Mouse (Mus musculus) ovary, adult 18-20 months (tissue): ENCODE results near the gene Gm3435.
"Not testable (repeated sequence)": the region's sequence is repeated elsewhere in the genome, so short reads cannot be mapped to it uniquely, and the experiment has no call there.

ENCODE experiments used
- DNase-seq: peaks from one replicate; pipeline ENCODE4 v3.0.0; 2022; ENCODE audit warnings: low spot score, mixed read lengths

The Gm3435 gene

DNA sequence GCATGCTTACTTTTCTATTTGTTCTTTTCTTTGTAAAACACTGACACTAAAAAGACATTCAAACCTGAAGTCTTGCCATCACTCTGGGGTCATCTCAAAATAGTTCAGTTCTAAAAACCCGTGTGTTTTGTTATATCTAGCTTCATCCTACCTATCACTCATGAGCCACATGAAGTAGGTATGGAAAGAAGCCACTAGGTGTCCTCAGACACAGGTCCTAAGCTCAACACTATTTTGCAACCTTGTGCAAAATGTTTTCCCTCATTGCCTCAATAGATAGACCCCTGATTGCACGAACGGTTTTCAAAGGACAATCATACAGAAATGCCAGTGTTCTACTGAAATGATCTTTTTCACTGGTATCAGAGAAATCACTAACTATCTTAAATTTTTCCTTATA is 30.5 kb downstream of the Gm3435 start:
- not testable (repeated sequence) for DNase-seq

GRCm38 (mm10) chr17:15041175-15041729 is 31.3 kb downstream of the Gm3435 start, which contains the start of the genes Ermard, Tcte3 and Gm3448:
TSS of gene Ermard (plus strand) at chr17:15041208.
TSS of gene Tcte3 (minus strand) at chr17:15041488.
TSS of gene Gm3448 (minus strand) at chr17:15041537.
- not testable (repeated sequence) for DNase-seq

DNA sequence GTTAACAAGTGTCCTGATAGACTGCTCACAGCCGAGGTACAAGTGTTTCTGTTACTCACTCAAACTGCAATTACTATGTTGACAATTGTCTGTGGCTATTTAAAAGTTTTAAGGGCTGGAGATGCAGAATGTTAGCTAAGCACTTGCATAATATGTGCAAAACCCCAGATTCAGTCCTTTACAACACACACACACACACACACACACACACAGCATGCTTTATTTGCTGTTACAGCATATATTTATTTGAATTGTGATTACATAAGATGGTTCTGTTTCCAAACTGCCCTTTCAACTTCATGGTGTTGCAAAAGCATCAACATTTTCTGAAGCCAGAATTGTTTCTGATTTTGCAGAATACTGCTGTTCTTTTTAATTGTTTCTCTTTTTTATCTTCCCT is 40.4 kb downstream of the Gm3435 start:
- not testable (repeated sequence) for DNase-seq

DNA sequence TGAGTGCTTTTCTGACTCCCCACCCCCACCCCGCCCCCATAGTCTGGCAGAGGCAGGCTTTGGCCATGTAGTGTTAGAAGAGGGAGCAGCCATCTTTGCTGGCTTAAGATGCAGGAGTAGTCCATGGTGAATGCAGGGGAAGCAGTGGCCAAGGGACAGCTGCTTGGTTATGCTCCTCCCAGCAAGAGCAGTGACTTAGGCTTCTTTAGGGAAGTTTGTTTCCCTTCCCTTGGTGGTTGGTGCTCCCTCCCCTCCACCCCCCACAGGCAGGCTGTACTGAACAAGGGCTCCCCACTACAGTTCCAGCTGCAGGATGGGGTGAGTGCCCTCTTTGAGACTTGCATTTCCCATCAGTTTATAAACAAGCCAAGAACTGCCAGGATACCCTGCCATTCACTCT is 42.8 kb downstream of the Gm3435 start:
- DNase-seq, result not testable (repeated sequence)

DNA sequence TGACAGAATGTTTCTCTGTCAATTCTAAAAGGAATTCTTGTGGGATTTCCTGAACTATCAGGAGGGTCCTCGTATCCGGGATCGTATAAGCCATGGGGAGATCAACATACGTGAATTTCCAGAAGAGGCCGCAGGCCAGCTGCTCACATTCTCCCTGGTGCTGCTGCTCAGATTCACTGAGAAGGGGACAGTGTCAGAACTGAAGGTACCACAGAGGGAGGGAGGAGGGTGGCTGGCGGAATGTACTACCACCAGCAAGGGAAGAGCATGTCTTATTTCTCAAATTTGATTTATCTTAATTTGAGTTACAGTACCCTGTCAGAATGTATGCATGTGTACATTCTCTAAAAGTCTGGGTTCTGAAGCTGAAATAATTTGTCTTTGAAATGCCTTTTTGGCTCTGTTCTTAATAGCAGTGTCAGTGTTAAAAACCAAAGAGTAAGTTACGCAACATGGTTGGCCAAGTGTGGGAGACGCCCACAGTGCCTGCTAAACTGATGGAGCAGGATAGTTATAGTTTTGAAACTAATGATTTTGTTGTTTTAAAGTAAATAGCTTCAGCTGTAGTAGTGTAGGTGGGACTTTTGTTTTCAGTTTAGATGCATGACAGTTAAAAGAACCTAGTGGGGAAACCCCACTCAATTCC is 43.3 kb downstream of the Gm3435 start:
- DNase-seq, result not testable (repeated sequence)

- not testable (repeated sequence) for DNase-seq
Measured at GRCm38 (mm10) chr17:15053829-15054200, 43.8 kb downstream of the Gm3435 start.

DNA sequence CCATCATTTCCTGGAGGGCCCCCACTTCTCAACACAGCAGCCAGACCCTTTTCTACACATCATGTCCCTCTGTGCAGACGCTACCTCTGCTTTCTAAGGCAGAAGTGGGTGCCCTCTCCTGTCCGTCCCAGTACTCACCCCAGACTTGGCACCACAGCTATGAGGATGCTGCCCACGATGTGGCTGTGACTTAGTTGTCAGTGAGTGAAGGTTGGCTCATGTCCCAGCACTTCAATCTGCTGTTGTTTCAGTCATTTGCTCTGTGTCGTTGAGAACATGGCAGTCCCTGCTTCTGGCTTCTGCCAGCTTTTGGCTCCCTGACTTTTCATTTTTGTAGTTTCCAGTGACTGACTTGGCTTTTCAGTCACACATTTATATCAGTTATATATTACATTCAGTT is 45.9 kb downstream of the Gm3435 start:
- DNase-seq, result no peak

DNA sequence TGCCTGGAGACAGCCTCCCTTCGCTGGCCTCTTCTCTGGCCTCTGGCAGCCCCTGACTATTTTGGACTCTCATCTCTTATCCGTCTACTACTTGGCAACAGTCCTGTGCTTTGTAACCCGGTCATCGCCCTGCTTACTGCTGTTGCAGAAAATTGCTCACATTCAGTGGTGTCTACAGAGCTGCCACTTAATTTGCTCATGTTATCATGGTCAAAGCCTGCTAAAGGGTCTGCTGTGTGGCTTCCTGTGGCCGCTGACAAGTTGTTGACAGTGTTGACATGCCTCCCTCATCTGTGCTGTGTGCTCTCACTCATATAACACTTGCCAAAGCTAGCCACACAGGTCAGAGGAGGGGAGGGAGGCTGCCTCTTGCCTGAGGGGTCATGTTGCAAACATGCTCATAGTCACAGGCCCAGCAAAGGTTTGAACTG is 48.2 kb downstream of the Gm3435 start:
- no peak for DNase-seq

DNA sequence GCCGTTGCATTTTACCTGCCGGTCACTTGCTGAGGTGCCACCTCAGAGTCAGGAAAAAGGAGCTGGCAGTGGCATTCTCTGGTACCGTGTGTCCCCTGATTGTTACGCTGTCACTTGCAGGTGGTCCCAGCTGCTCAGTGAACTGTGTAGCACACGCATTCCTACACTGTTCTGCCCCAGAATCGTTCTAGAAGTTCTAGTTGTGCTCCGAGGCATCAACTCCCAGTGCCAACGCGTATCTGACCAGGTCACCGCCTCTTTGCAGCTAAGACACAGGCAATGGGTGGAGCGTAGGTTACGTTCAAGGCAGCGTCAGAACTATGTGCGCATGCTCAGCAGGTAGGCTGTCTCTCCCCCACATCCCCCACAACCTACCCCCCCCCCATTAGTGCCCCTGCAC is 49.7 kb downstream of the Gm3435 start:
- DNase-seq, result no peak

DNA sequence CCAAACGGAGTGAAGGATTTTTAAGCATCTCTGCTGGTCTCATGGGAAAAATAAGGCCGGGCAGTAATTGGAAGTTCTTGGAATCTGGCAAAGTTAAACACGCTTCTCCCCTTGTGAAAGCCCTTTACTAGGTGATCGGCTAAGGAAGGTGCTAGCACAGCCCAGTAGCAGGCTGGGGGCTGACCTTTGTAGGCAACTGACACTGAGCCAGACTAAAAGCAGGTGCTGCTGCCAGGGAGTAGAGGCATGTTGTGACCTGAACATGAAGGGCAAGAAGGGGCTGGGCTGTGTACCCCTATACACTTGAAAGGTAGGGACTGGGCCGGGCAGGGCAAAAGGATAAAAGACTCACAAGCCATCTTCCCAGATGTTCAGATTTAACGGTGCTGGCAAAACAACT is 50.4 kb downstream of the Gm3435 start:
- no peak for DNase-seq

DNA sequence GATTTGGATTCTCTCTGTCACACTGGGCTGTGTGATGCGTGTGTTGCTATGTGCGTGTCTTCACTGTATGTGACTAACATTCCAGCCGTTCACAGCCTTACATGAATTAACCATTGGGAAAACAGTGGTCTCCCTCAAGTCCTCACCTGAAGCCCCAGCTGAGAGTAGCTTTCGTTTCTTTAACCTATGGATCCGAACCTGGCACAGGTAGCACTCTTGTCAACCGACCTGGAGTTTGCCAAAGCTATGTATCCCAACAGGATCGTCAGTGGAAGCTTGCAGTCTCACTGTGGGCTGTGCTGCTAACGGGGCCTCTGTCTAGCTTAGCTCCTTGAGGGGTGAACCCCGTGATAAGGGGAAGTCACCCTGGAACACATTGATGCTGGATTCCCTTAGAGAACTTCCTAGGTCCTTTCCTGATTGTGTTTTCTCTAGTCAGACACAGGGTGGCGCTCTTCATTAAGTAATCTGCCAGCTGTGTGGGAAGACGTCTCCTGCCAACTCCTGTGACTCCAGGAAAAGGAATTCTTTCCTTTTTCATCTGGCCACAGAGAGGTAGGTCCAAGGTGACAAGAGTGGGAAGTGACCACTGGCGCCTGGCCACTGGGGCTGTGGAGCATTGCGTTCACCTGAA is 55.5 kb downstream of the Gm3435 start:
- DNase-seq, result peak; percentile 24

DNA sequence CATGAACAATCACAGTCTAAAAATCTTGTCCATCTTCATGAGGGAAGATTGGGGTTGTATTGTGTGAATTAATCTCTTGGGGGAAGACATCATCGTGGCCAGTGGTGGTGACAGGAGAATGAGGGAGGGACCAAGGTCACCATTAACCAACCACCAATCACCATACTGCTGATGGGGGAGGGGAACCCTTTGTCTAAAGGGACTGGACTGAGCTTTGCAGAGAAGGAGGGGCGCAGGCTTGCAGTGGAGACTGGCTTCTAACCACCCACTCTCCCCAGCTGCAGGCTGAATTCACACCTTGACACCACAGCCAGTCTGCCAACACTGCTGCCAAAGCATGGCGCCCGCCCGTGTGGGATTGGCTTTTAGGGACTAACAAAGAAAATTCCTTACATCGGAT is 56.1 kb downstream of the Gm3435 start:
- no peak for DNase-seq

GRCm38 (mm10) chr17:15066911-15067310 is 56.9 kb downstream of the Gm3435 start:
- DNase-seq, result no peak

DNA sequence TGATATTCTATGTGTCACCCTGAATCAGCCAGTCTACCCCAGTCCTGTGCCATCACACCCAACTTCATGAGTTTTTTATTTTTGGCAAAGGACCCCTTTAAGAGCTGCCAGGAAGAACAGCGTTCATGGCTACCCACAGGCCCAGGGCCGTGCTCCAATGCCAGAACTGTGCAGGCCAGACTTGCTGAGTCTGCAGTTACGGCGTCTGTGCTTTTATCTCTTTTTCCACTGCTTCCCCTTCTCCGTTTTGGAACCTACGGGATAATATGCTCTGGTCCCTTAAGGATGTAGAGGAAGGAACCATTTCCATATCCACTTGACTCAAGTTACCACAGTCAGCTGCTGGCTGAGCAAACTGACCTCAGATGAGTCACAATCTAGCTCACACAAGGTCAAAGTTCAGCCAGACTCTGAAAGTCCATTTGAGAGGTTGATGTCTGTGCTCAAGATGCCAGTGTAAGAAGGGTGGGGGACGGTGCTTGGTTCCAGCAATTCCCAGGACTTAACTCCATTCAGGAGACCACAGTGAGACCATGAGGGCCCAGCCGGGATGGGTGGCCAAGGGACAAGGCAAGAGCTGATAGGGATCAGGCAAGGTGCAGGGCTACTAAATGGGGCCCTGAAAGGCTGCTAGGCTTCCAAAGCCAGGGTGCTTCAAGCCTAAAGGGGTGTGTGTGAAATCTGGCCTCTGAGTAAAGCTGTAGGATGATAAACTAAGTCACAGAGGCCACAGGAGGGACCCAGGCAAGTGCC is 58.2 kb downstream of the Gm3435 start:
- no peak for DNase-seq

DNA sequence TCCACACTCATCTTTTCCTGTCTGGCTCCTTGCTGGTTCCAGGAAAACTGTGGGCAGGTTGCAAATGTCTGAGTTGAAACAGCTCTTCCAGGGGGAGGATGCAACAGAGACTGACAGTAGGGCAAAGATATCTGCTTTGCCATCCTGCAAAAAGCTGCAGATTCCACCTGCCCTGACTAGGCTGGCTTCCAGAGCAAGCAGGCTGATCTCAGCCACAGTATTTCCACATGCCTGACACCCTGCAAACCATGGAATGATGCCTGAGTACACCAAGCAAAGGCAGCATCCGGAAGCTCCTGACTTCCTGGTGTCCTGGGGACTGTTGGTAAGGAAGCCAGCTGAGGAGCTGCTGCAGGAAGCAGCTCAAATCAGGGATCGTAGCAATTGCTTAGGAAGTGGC is 59.1 kb downstream of the Gm3435 start:
- no peak for DNase-seq
